Mouse (Mus musculus) retina, postnatal 1 day (tissue): ENCODE data around the gene Fbxl8.

Experiments
- DNase-seq: peaks from one replicate; pipeline ENCODE4 v3.0.0-alpha.2; 2012

Fbxl8 gene

GRCm38 (mm10) chr8:105258911-105259720, 5.3 kb upstream of the Fbxl8 start:
- peak; percentile 69 for DNase-seq

- DNase-seq = peak; percentile 85
These were observed 4.6 kb upstream of the Fbxl8 start for GRCm38 (mm10) chr8:105259721-105260320.

GRCm38 (mm10) chr8:105260371-105261099, 3.9 kb upstream of the Fbxl8 start:
- no peak for DNase-seq

GRCm38 (mm10) chr8:105261326-105261980, 3.0 kb upstream of the Fbxl8 start:
- DNase-seq = no peak

- DNase-seq = no peak
These were observed 1.1 kb upstream of the Fbxl8 start for GRCm38 (mm10) chr8:105263244-105263912.

GRCm38 (mm10) chr8:105265128-105265527, 680 bp downstream of the Fbxl8 start:
- DNase-seq = no peak

GRCm38 (mm10) chr8:105266775-105267174, 2.3 kb downstream of the Fbxl8 start:
- no peak for DNase-seq

- peak; percentile 89 for DNase-seq
These were observed 4.1 kb downstream of the Fbxl8 start for GRCm38 (mm10) chr8:105268342-105269074.

- DNase-seq = no peak
These were observed 4.6 kb downstream of the Fbxl8 start for GRCm38 (mm10) chr8:105269075-105269458.

- peak; percentile 44 for DNase-seq
These were observed 5.1 kb downstream of the Fbxl8 start, which contains the start of gene Hsf4 for GRCm38 (mm10) chr8:105269461-105269947. Gene Hsf4 (plus strand): TSS chr8:105269801.

GRCm38 (mm10) chr8:105270101-105270915, 5.9 kb downstream of the Fbxl8 start:
- DNase-seq = no peak

GRCm38 (mm10) chr8:105270916-105271186, 6.4 kb downstream of the Fbxl8 start:
- DNase-seq = no peak

- DNase-seq = no peak
These were observed 10.9 kb downstream of the Fbxl8 start for GRCm38 (mm10) chr8:105275387-105275786.

GRCm38 (mm10) chr8:105275840-105276239, 11.4 kb downstream of the Fbxl8 start, which contains the start of gene Nol3:
Gene Nol3 (plus strand): TSS chr8:105276140.
- DNase-seq = no peak

GRCm38 (mm10) chr8:105276292-105277120, 12.1 kb downstream of the Fbxl8 start:
- DNase-seq = peak; percentile 76

GRCm38 (mm10) chr8:105278911-105279334, 14.5 kb downstream of the Fbxl8 start:
- DNase-seq = peak; percentile 70

GRCm38 (mm10) chr8:105280567-105280966, 16.1 kb downstream of the Fbxl8 start:
- DNase-seq = no peak

- DNase-seq = no peak
These were observed 17.4 kb downstream of the Fbxl8 start for GRCm38 (mm10) chr8:105281821-105282220.

- no peak for DNase-seq
These were observed 17.8 kb downstream of the Fbxl8 start for GRCm38 (mm10) chr8:105282239-105282638.

GRCm38 (mm10) chr8:105283074-105283473, 18.6 kb downstream of the Fbxl8 start:
- DNase-seq = peak; percentile 56
